Mouse (Mus musculus) lung, postnatal 0 days (tissue): ENCODE measurements around the gene Vps37b.

Experiments
- CTCF ChIP-seq: IDR thresholded peaks from 2 replicates; pipeline ENCODE4 v1.5.1; 2016; ENCODE audit warnings: antibody characterized with exemption, mild to moderate bottlenecking
- EP300 ChIP-seq: IDR thresholded peaks from 2 replicates; pipeline ENCODE4 v1.6.1; 2016; ENCODE audit warnings: antibody characterized with exemption, mild to moderate bottlenecking, control low read depth

DNA sequence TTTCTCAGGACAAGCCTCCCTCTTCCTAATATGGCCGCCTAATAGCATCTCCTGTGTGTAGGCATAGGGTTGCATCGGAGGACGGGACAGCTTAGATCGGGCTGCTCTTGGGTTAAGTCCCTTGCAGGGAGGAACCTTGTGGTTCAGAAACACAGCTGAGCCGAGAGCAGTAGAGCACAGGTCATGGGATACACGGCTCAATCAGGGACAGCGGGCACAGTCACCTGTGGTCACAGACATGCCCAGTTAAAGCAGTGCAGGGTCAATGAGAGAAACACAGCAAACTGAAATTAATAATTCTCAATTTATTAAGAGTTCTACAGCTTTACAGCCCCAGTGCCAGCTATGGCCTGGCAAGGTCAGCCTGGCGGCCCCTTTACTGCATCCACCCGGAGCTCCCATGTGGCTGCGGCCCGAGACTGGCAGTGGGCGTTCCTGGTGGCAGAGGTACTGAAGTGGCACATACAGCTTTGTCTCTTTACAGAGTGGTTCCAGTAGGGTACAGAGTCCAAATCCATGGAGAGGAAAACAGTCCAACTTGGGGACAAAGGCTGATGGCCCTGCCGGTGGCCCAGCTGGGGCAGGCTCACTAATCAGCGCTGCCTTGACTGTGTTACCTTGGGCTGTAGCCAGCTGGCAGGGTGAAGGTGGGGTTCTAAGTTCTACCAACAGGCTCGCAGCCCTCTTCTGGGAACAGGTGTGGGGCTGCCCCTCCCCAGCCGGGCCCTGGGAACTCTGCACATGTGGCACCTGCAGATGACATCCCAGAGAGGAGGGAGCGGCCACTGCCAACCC is 27.5 kb downstream of the Vps37b start:
- TF ChIP-seq CTCF (no peak), EP300 (no peak)
